Mouse (Mus musculus) adipocyte (in vitro differentiated cells): ENCODE measurements around the gene Noc4l.

ENCODE experiments used
- DNase-seq: peaks from one replicate; pipeline ENCODE4 v3.0.0-alpha.2; 2016; ENCODE audit warnings: low spot score

Noc4l gene

DNA sequence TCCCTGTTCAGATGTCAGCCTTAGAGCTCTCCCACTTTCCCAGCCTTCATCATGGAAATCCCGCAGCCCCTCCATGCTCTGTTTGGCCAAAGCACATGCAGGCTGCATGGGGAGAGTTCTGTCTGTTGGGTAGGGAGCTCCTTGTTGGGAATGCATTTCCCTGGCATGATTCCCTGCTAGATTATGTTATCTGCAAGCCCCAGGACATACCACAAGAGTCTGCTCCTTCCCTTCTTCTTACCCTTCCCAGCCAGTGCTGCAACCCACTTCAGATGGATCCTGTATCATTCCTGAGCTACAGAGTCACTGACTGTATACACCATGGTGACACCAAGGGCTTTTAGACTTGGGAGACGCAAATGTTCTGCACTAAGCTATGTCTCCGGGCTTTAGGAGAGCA is 43.8 kb downstream of the Noc4l start:
- no peak for DNase-seq

DNA sequence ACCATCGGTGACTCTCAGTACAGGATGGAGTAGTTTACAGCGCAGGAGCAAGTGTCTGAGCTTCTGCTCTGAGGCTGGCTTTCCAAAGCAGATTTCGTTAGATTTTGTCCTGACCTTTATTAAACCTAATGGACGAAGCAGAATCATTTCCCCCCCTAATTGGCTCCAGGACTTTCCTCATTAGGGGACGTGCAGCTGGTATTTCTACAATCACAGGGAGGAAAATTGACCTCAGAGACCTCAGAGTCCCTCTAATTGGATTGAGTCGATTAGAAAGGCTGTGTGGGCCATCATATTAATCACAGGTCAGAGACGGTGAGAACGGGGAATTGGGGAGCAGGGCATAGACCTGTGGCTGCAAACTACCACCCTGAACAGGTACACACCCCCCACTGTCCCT is 44.3 kb downstream of the Noc4l start:
- DNase-seq: no peak

DNA sequence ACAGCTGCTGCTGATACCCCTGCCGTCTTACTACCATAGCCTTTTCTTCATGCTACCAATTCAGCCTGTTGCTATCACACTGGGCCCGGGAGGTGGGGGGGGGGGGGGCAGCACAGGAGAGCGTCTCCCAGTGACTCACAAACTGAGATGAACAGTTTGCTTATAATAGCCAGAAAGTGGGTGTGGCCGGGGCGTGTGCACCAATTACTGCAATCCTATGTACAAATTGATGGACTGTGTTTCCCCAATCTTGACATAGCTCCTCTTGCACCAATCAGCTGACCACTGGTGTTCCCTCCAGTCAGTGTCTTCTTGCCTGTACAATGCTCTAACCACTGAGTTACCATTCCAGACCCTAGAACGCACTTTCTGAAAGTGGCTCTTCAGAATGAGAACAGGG is 44.9 kb downstream of the Noc4l start:
- peak; percentile 63 for DNase-seq

DNA sequence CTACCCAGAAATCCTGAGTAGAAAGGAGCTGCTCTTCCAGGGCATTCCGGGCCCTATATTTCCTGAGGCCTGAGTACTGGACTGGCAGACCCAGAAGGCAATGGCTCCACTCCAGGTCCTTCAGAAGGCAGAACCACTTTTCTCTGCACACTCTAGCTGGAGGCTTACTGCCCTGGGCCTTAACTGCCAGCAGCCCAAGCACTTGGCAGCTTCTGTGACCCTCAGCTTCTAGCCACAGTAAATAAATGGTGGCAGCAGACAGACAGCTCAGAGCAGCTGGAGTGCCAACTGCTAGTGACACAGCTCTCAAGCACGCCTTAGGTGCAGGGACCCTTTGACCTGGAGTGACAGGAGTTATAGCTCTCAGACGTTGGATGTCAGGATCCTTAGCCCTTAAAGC is 45.5 kb downstream of the Noc4l start:
- peak; percentile 90 for DNase-seq

DNA sequence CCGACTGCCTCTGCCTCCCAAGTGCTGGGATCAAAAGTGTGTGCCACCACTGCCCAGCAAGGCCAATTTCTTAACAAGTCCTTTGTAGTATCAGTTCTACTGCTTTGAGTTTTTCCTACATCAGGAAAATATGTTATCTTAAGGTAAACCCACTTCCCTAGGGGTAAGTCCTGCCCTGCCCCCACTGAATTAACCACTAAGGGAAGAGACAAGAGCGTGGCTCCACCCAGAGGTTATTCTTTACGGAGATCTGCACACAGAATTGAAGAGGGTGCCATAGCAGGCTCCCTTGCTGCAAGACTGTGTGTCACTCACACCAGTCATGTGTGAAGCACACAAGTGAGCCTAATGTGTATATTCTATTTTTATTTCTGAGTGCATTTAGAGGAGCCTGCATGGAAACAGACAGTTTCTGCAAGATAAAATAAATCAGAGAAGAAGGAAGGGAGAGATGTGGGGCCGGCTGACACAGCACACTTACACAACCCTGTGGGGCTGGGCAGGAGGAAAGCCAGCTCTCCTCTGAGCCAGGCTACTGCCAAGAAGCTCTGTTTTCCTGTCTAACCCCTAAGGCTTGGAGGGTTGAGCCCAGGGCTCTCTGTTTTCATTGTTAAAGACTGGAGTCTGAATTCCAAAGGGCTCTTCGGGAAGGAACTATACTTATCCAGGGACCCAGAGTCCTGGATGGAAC is 47.5 kb downstream of the Noc4l start:
- peak; percentile 88 for DNase-seq

DNA sequence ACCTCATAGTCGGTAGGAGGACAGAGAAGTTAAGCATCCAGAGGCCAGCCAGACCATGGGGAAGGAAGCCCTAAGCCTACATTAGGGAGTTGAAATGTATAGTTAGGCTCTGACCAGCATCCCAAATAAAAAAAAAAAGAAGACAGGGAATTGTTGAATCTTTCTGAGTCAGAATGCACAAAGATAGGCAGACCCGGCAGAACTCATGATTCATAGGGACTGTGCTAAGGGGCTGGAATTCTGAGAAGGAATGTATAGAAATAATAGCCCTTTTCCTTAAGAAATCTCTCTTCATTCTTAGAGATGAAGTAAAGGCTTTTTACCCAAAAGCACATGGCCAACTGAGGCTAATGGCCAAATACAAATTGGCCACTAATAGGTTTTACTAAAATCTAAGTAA is 48.9 kb downstream of the Noc4l start:
- DNase-seq: no peak

DNA sequence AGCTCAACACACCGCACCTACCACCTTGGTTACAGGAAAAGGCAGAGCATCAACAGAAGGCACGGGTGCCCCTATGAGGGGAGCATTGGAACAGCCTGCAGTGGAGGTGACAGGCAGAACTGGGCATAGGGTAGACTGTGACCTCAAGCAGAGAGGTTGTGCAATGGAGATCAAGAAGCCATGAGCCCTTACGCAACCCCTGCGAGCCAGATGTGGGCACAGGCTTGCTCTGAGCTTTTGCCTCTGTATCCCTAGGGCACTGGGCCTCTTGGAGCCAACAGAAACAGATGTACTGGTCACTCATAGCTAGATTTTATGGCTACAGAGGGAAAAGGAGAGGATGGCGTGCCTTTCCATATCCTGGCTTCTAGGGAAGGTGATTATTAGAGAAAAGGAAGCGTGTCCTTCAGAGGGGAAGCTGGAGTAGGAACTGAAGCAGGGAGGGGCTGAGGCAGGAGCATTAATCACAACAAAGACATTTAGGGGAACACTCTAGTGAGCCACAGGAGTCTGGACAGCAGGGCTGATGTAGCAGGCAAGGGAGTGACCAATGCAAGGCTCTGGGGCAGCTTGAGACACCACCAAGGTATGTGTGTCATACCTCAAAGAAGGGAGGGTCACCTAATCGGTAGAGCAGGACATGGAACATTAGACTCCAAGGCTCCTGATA is 50.1 kb downstream of the Noc4l start:
- DNase-seq: peak; percentile 97
